Mouse (Mus musculus) bone marrow, adult 2 months (tissue): ENCODE data around the gene Cdkn1a. TPM values are rescaled to one million over a fixed set of nuclear protein-coding genes. Genes with fewer than 3 reads are reported as not detected.
"Not testable (repeated sequence)": the region's sequence is repeated elsewhere in the genome, so short reads cannot be mapped to it uniquely, and the experiment has no call there.

ENCODE experiments used
- H3K27ac ChIP-seq: fragments of 200-500 bp; 2 replicates; pipeline ENCODE4 v1.5.1; 2012; ENCODE audit warnings: low read depth, mild to moderate bottlenecking, control low read depth, inconsistent platforms, low read length; ENCODE audit not compliant: control insufficient read depth, poor library complexity, insufficient read depth
- H3K4me1 ChIP-seq: fragments of 200-500 bp; 2 replicates; pipeline ENCODE4 v1.6.1; 2011; ENCODE audit warnings: low read length; ENCODE audit not compliant: control insufficient read depth, insufficient read depth
- H3K4me3 ChIP-seq: fragments of 200-500 bp; replicated peaks from 2 replicates; pipeline ENCODE3; 2011; ENCODE audit warnings: mild to moderate bottlenecking, low read depth, low read length, control low read depth; ENCODE audit not compliant: control insufficient read depth
- CTCF ChIP-seq: fragments of 200-500 bp; IDR thresholded peaks from 2 replicates; pipeline ENCODE4 v1.5.1; 2011; ENCODE audit warnings: low read length, control low read depth; ENCODE audit not compliant: control insufficient read depth, insufficient read depth
- POLR2A ChIP-seq: fragments of 200-500 bp; IDR thresholded peaks from 2 replicates; pipeline ENCODE4 v1.6.1; 2011; ENCODE audit warnings: low read depth, mild to moderate bottlenecking, control low read depth, low read length, borderline replicate concordance; ENCODE audit not compliant: control insufficient read depth
- WGBS: fragments of 180-500 bp; shearing (Covaris S2); methylation state at CpG from one replicate; pipeline ENCODE4 v1.1.7; 2018; 5-methylcytosine and 5-hydroxymethylcytosine counted together
- polyA plus RNA-seq: library from polyadenylated mRNA; stranded (reverse); fragments of >200 nt; gene quantifications from 2 replicates; pipeline ENCODE4 v1.2.4, GENCODE M21; 2011; ENCODE audit warnings: low replicate concordance; ENCODE audit not compliant: missing spikeins, insufficient read depth, insufficient read length

The Cdkn1a gene
- polyA plus RNA-seq, 1 experiment, result 27.7 TPM

GRCm38 (mm10) chr17:29063121-29063987, 27.4 kb upstream of the Cdkn1a start:
- Histone ChIP-seq H3K4me3 (no peak overlapping the region), H3K27ac (no peak overlapping the region), H3K4me1 (no peaks in the 10 kb centered on the region)
- WGBS, result 76% methylated on average over 8 of the region's 8 CpGs
- TF ChIP-seq POLR2A, result no peak
- no peak for TF ChIP-seq CTCF

DNA sequence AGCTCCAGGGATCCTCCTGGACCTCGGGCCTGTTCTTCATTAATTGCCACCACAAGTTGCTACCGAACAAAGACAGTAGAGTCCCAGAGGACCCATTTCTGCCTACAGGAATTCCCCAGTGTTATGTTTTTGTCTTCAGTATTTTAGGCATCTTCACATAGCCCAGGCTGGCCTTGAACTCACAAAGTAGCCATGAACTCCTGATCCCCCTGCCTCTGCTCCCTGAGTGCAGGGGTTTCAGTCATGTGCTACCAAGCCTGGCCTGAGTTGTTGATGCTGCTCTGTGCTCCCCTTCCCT, 26.8 kb upstream of the Cdkn1a start:
- Histone ChIP-seq H3K4me1 (no peaks in the 10 kb centered on the region), H3K27ac (no peak overlapping the region), H3K4me3 (no peak overlapping the region)
- 69% methylated on average over 2 of the region's 2 CpGs for WGBS
- TF ChIP-seq CTCF (no peak), POLR2A (no peak)

- no peak for TF ChIP-seq POLR2A
- no peak for TF ChIP-seq CTCF
- Histone ChIP-seq H3K4me1 (0 out of 2 replicates have a peak, but pooled peaks cover 1% of the 10 kb centered on the region), H3K4me3 (no peak overlapping the region), H3K27ac (no peak overlapping the region)
- WGBS, result 87% methylated on average over 21 of the region's 21 CpGs
These were observed 25.4 kb upstream of the Cdkn1a start for GRCm38 (mm10) chr17:29065245-29065940.

GRCm38 (mm10) chr17:29065971-29066370, 24.8 kb upstream of the Cdkn1a start:
- Histone ChIP-seq H3K27ac (no peak overlapping the region), H3K4me3 (no peak overlapping the region), H3K4me1 (0 out of 2 replicates have a peak, but pooled peaks cover 1% of the 10 kb centered on the region)
- 82% methylated on average over 3 of the region's 3 CpGs for WGBS
- TF ChIP-seq POLR2A (no peak), CTCF (no peak)

DNA sequence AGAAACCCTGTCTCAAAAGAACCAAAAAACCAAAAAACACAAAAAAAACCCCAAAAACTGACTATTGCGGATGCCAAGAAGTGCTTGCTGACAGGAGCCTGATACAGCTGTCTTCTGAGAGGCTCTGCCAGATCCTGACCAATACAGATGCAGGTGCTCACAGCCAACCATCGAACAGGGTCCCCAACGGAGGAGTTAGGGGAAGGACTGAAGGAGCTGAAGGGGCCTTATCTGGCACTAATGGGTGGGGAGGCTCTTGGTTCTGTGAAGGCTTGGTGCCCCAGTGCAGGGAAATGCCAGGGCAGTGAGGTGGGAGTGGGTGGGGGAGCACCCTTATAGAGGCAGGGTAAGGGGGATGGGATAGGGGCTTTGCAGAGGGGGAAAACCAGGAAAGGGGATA, 23.4 kb upstream of the Cdkn1a start:
- H3K27ac ChIP-seq, H3K4me3 ChIP-seq, H3K4me1 ChIP-seq: not testable (repeated sequence)
- 65% methylated on average over 3 of the region's 3 CpGs for WGBS

DNA sequence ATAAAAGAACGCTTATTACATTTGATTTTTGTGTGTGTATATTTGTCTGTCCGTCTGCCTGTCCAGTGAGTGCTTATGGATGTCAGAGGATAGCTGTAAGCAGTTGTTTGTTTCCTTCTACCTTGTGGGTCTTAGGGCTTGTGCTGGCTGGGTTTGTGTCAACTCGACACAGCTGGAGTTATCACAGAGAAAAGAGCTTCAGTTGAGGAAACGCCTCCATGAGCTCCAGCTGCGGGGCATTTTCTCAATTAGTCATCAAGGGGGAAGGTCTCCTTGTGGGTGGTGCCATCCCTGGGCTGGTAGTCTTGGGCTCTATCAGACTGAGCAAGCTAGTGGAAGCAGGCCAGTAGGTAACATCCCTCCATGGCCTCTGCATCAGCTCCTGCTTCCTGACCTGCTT, 22.9 kb upstream of the Cdkn1a start:
- Histone ChIP-seq H3K4me1 (peaks cover 3% of the 10 kb centered on the region; the same call in 1 of the 2 replicates), H3K27ac (no peak overlapping the region), H3K4me3 (no peak overlapping the region)
- 58% methylated on average over 5 of the region's 5 CpGs for WGBS
- no peak for TF ChIP-seq CTCF
- TF ChIP-seq POLR2A, result no peak

- peaks cover 3% of the 10 kb centered on the region; the same call in 1 of the 2 replicates for H3K4me1 ChIP-seq
- TF ChIP-seq POLR2A, result no peak
- TF ChIP-seq CTCF, result no peak
- H3K27ac ChIP-seq, result no peak overlapping the region
- H3K4me3 ChIP-seq, result no peak overlapping the region
- 83% methylated on average over 10 of the region's 10 CpGs for WGBS
These were observed 21.7 kb upstream of the Cdkn1a start for GRCm38 (mm10) chr17:29069063-29069462.

GRCm38 (mm10) chr17:29071820-29072219, 19.0 kb upstream of the Cdkn1a start:
- no peak for TF ChIP-seq POLR2A
- TF ChIP-seq CTCF, result no peak
- H3K4me1 ChIP-seq, result peaks cover 3% of the 10 kb centered on the region
- no peak overlapping the region for H3K4me3 ChIP-seq
- 66% methylated on average over 5 of the region's 5 CpGs for WGBS
- no peak overlapping the region for H3K27ac ChIP-seq
